Mouse (Mus musculus): ENCODE data around the gene Ltbp2.
A peak's percentile ranks its signal among the peaks of the same experiment; 100 is the strongest.

Gene Ltbp2

GRCm38 (mm10) chr12:84839965-84840364 is 36.4 kb downstream of the Ltbp2 start:
- DNase-seq (ENCODE audit: low read depth, low spot score) = no peak

- no peak for DNase-seq (ENCODE audit: low read depth, low spot score)
These were observed 40.7 kb downstream of the Ltbp2 start for GRCm38 (mm10) chr12:84835626-84836025.

- no peak for DNase-seq (ENCODE audit: low read depth, low spot score)
These were observed 41.6 kb downstream of the Ltbp2 start for GRCm38 (mm10) chr12:84834773-84835172.

- DNase-seq (ENCODE audit: low read depth, low spot score) = no peak
These were observed 44.7 kb downstream of the Ltbp2 start for GRCm38 (mm10) chr12:84831648-84832047.

GRCm38 (mm10) chr12:84831141-84831540 is 45.2 kb downstream of the Ltbp2 start:
- DNase-seq (ENCODE audit: low read depth, low spot score) = no peak

- no peak for DNase-seq (ENCODE audit: low read depth, low spot score)
These were observed 45.9 kb downstream of the Ltbp2 start for GRCm38 (mm10) chr12:84830438-84830837.

- no peak for DNase-seq (ENCODE audit: low read depth, low spot score)
These were observed 46.4 kb downstream of the Ltbp2 start for GRCm38 (mm10) chr12:84829913-84830312.

GRCm38 (mm10) chr12:84829109-84829724 is 47.1 kb downstream of the Ltbp2 start:
- DNase-seq (ENCODE audit: low read depth, low spot score) = no peak

GRCm38 (mm10) chr12:84827384-84827933 is 48.9 kb downstream of the Ltbp2 start:
- no peak for DNase-seq (ENCODE audit: low read depth, low spot score)

GRCm38 (mm10) chr12:84824203-84824602 is 52.1 kb downstream of the Ltbp2 start:
- no peak for DNase-seq (ENCODE audit: low read depth, low spot score)

- no peak for DNase-seq (ENCODE audit: low read depth, low spot score)
These were observed 52.7 kb downstream of the Ltbp2 start for GRCm38 (mm10) chr12:84823601-84824000.

GRCm38 (mm10) chr12:84819236-84820168 is 56.8 kb downstream of the Ltbp2 start:
- peak; percentile 54 for DNase-seq (ENCODE audit: low read depth, low spot score)

- DNase-seq (ENCODE audit: low read depth, low spot score) = no peak
These were observed 57.8 kb downstream of the Ltbp2 start for GRCm38 (mm10) chr12:84818496-84818895.

- DNase-seq (ENCODE audit: low read depth, low spot score) = no peak
These were observed 61.5 kb downstream of the Ltbp2 start for GRCm38 (mm10) chr12:84814663-84815325.

- DNase-seq (ENCODE audit: low read depth, low spot score) = no peak
These were observed 62.6 kb downstream of the Ltbp2 start for GRCm38 (mm10) chr12:84813773-84814172.

GRCm38 (mm10) chr12:84812004-84812403 is 64.3 kb downstream of the Ltbp2 start:
- no peak for DNase-seq (ENCODE audit: low read depth, low spot score)

- no peak for DNase-seq (ENCODE audit: low read depth, low spot score)
These were observed 64.8 kb downstream of the Ltbp2 start for GRCm38 (mm10) chr12:84811510-84811909.

GRCm38 (mm10) chr12:84810810-84811209 is 65.5 kb downstream of the Ltbp2 start:
- DNase-seq (ENCODE audit: low read depth, low spot score) = no peak

GRCm38 (mm10) chr12:84809033-84809432 is 67.3 kb downstream of the Ltbp2 start:
- no peak for DNase-seq (ENCODE audit: low read depth, low spot score)

- DNase-seq (ENCODE audit: low read depth, low spot score) = no peak
These were observed 69.0 kb downstream of the Ltbp2 start for GRCm38 (mm10) chr12:84807351-84807750.

- DNase-seq (ENCODE audit: low read depth, low spot score) = no peak
These were observed 69.6 kb downstream of the Ltbp2 start for GRCm38 (mm10) chr12:84806726-84807125.

- no peak for DNase-seq (ENCODE audit: low read depth, low spot score)
These were observed 70.3 kb downstream of the Ltbp2 start for GRCm38 (mm10) chr12:84806010-84806409.

Data from brain, embryonic 18.5 days (tissue).